ENCODE assay signal across 19 mouse cellular contexts in genomic region chr6:146545289-146545865, GRCm38 (mm10). TPM values are rescaled to one million over a fixed set of nuclear protein-coding genes. Genes with fewer than 3 reads are reported as not detected.
DNase-seq lines count a peak whose midpoint lies in the region; ATAC-seq and TF ChIP-seq lines count a peak whose summit lies in the region.
"Had no signal": no experiment of that assay in that cellular context is flagged by ENCODE, and none has a peak within 500 bp of the region (broad histone marks: within the 10 kb centered on the region; RNA-seq: fewer than 3 reads in every experiment).

No protein-coding gene starts in this region.

- no peak overlapping the region for H3K4me3 ChIP-seq in lung, embryonic 14.5 days (ENCODE audit: low read depth, low read length)
- no peak overlapping the region for H3K4me3 ChIP-seq in heart, postnatal 0 days (ENCODE audit: low read depth, low read length)
- H3K4me3 ChIP-seq in stomach, embryonic 14.5 days (ENCODE audit: low read depth, low read length) = no peak overlapping the region
- H3K4me3 ChIP-seq: embryonic facial prominence, embryonic 13.5 days; forebrain, embryonic 10.5 days; hindbrain, embryonic 12.5 days; neural tube, embryonic 13.5 days had no signal

- WGBS in lung, embryonic 14.5 days = 62% methylated on average over 5 of the region's 5 CpGs
- 23% methylated on average over 5 of the region's 5 CpGs for WGBS in heart, postnatal 0 days
- WGBS in stomach, embryonic 14.5 days = 75% methylated on average over 5 of the region's 5 CpGs

- H3K4me1 ChIP-seq in lung, embryonic 14.5 days (ENCODE audit: insufficient read depth) = no peaks in the 10 kb centered on the region
- H3K4me1 ChIP-seq in heart, postnatal 0 days (ENCODE audit: control insufficient read depth, insufficient read depth) = peaks cover 5% of the 10 kb centered on the region
- no peaks in the 10 kb centered on the region for H3K4me1 ChIP-seq in stomach, embryonic 14.5 days (ENCODE audit: control insufficient read depth, insufficient read depth, low read length)
- H3K4me1 ChIP-seq: embryonic facial prominence, embryonic 13.5 days; forebrain, embryonic 10.5 days; hindbrain, embryonic 12.5 days; neural tube, embryonic 13.5 days had no signal

- no peak for DNase-seq in lung, embryonic 14.5 days
- DNase-seq in lung, postnatal 14 days = no peak
- peak; percentile 11 to 21 for DNase-seq in heart, adult 9 months (ENCODE audit: low spot score in 2 of 2)
- peak; percentile 63 for DNase-seq in heart, postnatal 0 days (ENCODE audit: low spot score)
- no peak for DNase-seq in left cerebral cortex, postnatal 36 days (ENCODE audit: low spot score in 2 of 2)
- DNase-seq in thymus, postnatal 36 days = no peak
- DNase-seq in right cerebral cortex, adult 18-20 months = no peak
- DNase-seq: adrenal gland, adult 8-10 months; B cell, adult 2 months; cerebellum, adult 2 months; gastrocnemius, postnatal 36 days; kidney, adult 8-10 months; kidney, postnatal 25 days had no signal

- no peaks in the 10 kb centered on the region for H3K9me3 ChIP-seq in lung, embryonic 14.5 days (ENCODE audit: low read depth, low read length)
- no peaks in the 10 kb centered on the region for H3K9me3 ChIP-seq in heart, postnatal 0 days (replicated peaks; ENCODE audit: control insufficient read depth, low read length)
- H3K9me3 ChIP-seq in stomach, embryonic 14.5 days (ENCODE audit: control insufficient read depth, low read depth, low read length) = no peaks in the 10 kb centered on the region
- H3K9me3 ChIP-seq: embryonic facial prominence, embryonic 13.5 days; forebrain, embryonic 10.5 days; hindbrain, embryonic 12.5 days; neural tube, embryonic 13.5 days had no signal

- H3K9ac ChIP-seq in lung, embryonic 14.5 days = no peak overlapping the region
- no peak overlapping the region for H3K9ac ChIP-seq in heart, postnatal 0 days (replicated peaks; ENCODE audit: low read depth, low read length)
- H3K9ac ChIP-seq in stomach, embryonic 14.5 days (replicated peaks; ENCODE audit: low read depth, low read length) = no peak overlapping the region
- H3K9ac ChIP-seq: embryonic facial prominence, embryonic 13.5 days; hindbrain, embryonic 12.5 days; neural tube, embryonic 13.5 days had no signal

- H3K36me3 ChIP-seq in lung, embryonic 14.5 days (ENCODE audit: insufficient read depth) = peaks cover 29% of the 10 kb centered on the region
- peaks cover 31% of the 10 kb centered on the region for H3K36me3 ChIP-seq in heart, postnatal 0 days (replicated peaks; ENCODE audit: control insufficient read depth, insufficient read depth, low read length)
- H3K36me3 ChIP-seq in stomach, embryonic 14.5 days (ENCODE audit: control insufficient read depth, insufficient read depth, low read length) = peaks cover 15% of the 10 kb centered on the region

- 0 out of 2 replicates have a peak, but pooled peaks have one; percentile 17 for ATAC-seq in lung, embryonic 14.5 days (ENCODE audit: insufficient read depth)
- peak; percentile 89 for ATAC-seq in heart, postnatal 0 days (ENCODE audit: insufficient read depth, low read depth)
- 0 out of 2 replicates have a peak, but pooled peaks have one; percentile 10 for ATAC-seq in stomach, embryonic 14.5 days (ENCODE audit: insufficient number of reproducible peaks, insufficient read depth, low FRiP score, low read depth)
- ATAC-seq: inflammation-experienced regulatory T-cells, adult 6 months had no signal

- TF ChIP-seq EP300 in heart, postnatal 0 days (IDR thresholded peaks at IDR 0.05; ENCODE audit: low read depth) = no peak

- no peaks in the 10 kb centered on the region for H3K27me3 ChIP-seq in lung, embryonic 14.5 days (ENCODE audit: insufficient read depth, low read length)
- H3K27me3 ChIP-seq in heart, postnatal 0 days (ENCODE audit: control insufficient read depth, insufficient read depth, low read length) = no peaks in the 10 kb centered on the region
- H3K27me3 ChIP-seq in stomach, embryonic 14.5 days (ENCODE audit: control insufficient read depth, insufficient read depth, low read length) = no peaks in the 10 kb centered on the region
- H3K27me3 ChIP-seq: embryonic facial prominence, embryonic 13.5 days; hindbrain, embryonic 12.5 days; neural tube, embryonic 13.5 days had no signal

- H3K4me2 ChIP-seq in lung, embryonic 14.5 days = no peak overlapping the region
- no peak overlapping the region; the same call in 1 of the 2 replicates for H3K4me2 ChIP-seq in heart, postnatal 0 days (ENCODE audit: low read depth, low read length)
- no peak overlapping the region for H3K4me2 ChIP-seq in stomach, embryonic 14.5 days (replicated peaks; ENCODE audit: low read depth, low read length)
- H3K4me2 ChIP-seq: embryonic facial prominence, embryonic 13.5 days; hindbrain, embryonic 12.5 days; neural tube, embryonic 13.5 days had no signal

- no peak for TF ChIP-seq CTCF in lung, embryonic 14.5 days (IDR thresholded peaks at IDR 0.05; ENCODE audit: low read depth)
- no peak for TF ChIP-seq CTCF in heart, postnatal 0 days (IDR thresholded peaks at IDR 0.05; ENCODE audit: low read depth)

- H3K27ac ChIP-seq in lung, embryonic 14.5 days (ENCODE audit: low read depth) = no peak overlapping the region
- H3K27ac ChIP-seq in heart, postnatal 0 days (ENCODE audit: low read depth) = peak overlapping the region; percentile 88
- H3K27ac ChIP-seq in stomach, embryonic 14.5 days (ENCODE audit: low read length) = no peak overlapping the region
- H3K27ac ChIP-seq: embryonic facial prominence, embryonic 13.5 days; forebrain, embryonic 10.5 days; hindbrain, embryonic 12.5 days; neural tube, embryonic 13.5 days had no signal

- intact Hi-C loops in left cerebral cortex, postnatal 36 days (cut with DNase I) = no loop called here

RNA-seq across cellular contexts. Expression of gene Fgfr1op2, which starts 31.6 kb away (rescaled TPM):
- polyA plus RNA-seq in lung, embryonic 14.5 days (2014; fragmentation: Nextera tagmentation; extraction: Ambion mirVana) = 108 and 110 TPM in 2 replicates
- 61.4 and 81.9 TPM in 2 replicates for total RNA-seq in heart, postnatal 0 days (2014; rRNA removed; ENCODE audit: low replicate concordance)
- 81.3 and 87.8 TPM in 2 replicates for polyA plus RNA-seq in heart, postnatal 0 days (2015; fragmentation: Nextera tagmentation; extraction: Ambion mirVana)
- polyA plus RNA-seq in stomach, embryonic 14.5 days (2014; fragmentation: Nextera tagmentation; extraction: Ambion mirVana) = 102 and 105 TPM in 2 replicates
- total RNA-seq in left cerebral cortex, postnatal 36 days (2021) = 100 to 1,000 TPM in 1 of 2 experiments, 10 to 100 TPM in 1; 98.7 to 113 TPM

RNA-seq across cellular contexts. Expression of gene Ints13, which starts 32.3 kb away (rescaled TPM):
- polyA plus RNA-seq in lung, embryonic 14.5 days (2014; fragmentation: Nextera tagmentation; extraction: Ambion mirVana) = 62.7 and 70.2 TPM in 2 replicates
- total RNA-seq in heart, postnatal 0 days (2014; rRNA removed; ENCODE audit: low replicate concordance) = 23.1 and 24.4 TPM in 2 replicates
- 28.8 and 29.3 TPM in 2 replicates for polyA plus RNA-seq in heart, postnatal 0 days (2015; fragmentation: Nextera tagmentation; extraction: Ambion mirVana)
- polyA plus RNA-seq in stomach, embryonic 14.5 days (2014; fragmentation: Nextera tagmentation; extraction: Ambion mirVana) = 58.0 and 58.6 TPM in 2 replicates
- total RNA-seq in left cerebral cortex, postnatal 36 days (2021) = 10 to 100 TPM; 26.8 to 43.6 TPM

RNA-seq across cellular contexts. Expression of gene Itpr2, which starts 43.4 kb away (rescaled TPM):
- polyA plus RNA-seq in lung, embryonic 14.5 days (2014; fragmentation: Nextera tagmentation; extraction: Ambion mirVana) = 12.8 and 13.1 TPM in 2 replicates
- 51.4 and 59.5 TPM in 2 replicates for total RNA-seq in heart, postnatal 0 days (2014; rRNA removed; ENCODE audit: low replicate concordance)
- polyA plus RNA-seq in heart, postnatal 0 days (2015; fragmentation: Nextera tagmentation; extraction: Ambion mirVana) = 24.2 and 26.5 TPM in 2 replicates
- 10.0 and 13.2 TPM in 2 replicates for polyA plus RNA-seq in stomach, embryonic 14.5 days (2014; fragmentation: Nextera tagmentation; extraction: Ambion mirVana)
- 10 to 100 TPM; 11.9 to 17.1 TPM for total RNA-seq in left cerebral cortex, postnatal 36 days (2021)

Comparison
In these comparisons a context has a peak if more than half of its experiments do, and no peak if none do; other contexts are left out.
1. ATAC-seq: peak in every context shown above with its lines; median percentile 89 in heart, postnatal 0 days; 17 in lung, embryonic 14.5 days; 10 in stomach, embryonic 14.5 days.
2. DNase-seq: peak in heart, adult 9 months (2 of 2) and heart, postnatal 0 days (single experiment); none in lung, embryonic 14.5 days (single experiment), lung, postnatal 14 days (single experiment), left cerebral cortex, postnatal 36 days (0 of 2), thymus, postnatal 36 days (0 of 2) and right cerebral cortex, adult 18-20 months (single experiment).